Mouse (Mus musculus) ES-Bruce4 (cell line): ENCODE measurements around the gene Ropn1. TPM values are rescaled to one million over a fixed set of nuclear protein-coding genes. Genes with fewer than 3 reads are reported as not detected.
"Not testable (repeated sequence)": the region's sequence is repeated elsewhere in the genome, so short reads cannot be mapped to it uniquely, and the experiment has no call there.

Experiments used
- H3K27ac ChIP-seq: 2 replicates; pipeline ENCODE4 v1.5.1; 2012; ENCODE audit warnings: low read length, inconsistent platforms; ENCODE audit not compliant: insufficient read depth
- H3K27me3 ChIP-seq: 2 replicates; pipeline ENCODE4 v1.6.1; 2012; ENCODE audit warnings: mild to moderate bottlenecking, low read length, inconsistent platforms; ENCODE audit not compliant: control insufficient read depth, poor library complexity, insufficient read depth, severe bottlenecking
- H3K36me3 ChIP-seq: 2 replicates; pipeline ENCODE4 v1.6.1; 2012; ENCODE audit warnings: inconsistent platforms, mild to moderate bottlenecking, low read length, moderate library complexity; ENCODE audit not compliant: control insufficient read depth, poor library complexity, insufficient read depth, severe bottlenecking
- H3K4me1 ChIP-seq: one replicate; pipeline ENCODE4 v1.8.1; 2011; ENCODE audit warnings: low read length; ENCODE audit not compliant: control insufficient read depth, insufficient read depth
- H3K4me3 ChIP-seq: 2 replicates; pipeline ENCODE4 v1.5.1; 2011; ENCODE audit warnings: low read depth, mild to moderate bottlenecking, low read length
- H3K9ac ChIP-seq: 2 replicates; pipeline ENCODE4 v1.6.1; 2012; ENCODE audit warnings: low read depth, mild to moderate bottlenecking, inconsistent platforms; ENCODE audit not compliant: poor library complexity, severe bottlenecking
- H3K9me3 ChIP-seq: replicated peaks from 2 replicates; pipeline ENCODE4 v1.6.1; 2012; ENCODE audit warnings: mild to moderate bottlenecking, low read length, inconsistent platforms; ENCODE audit not compliant: control insufficient read depth, poor library complexity, insufficient read depth, severe bottlenecking
- CTCF ChIP-seq: IDR thresholded peaks from one replicate; pipeline ENCODE4 v1.8.1; 2011; ENCODE audit warnings: low read depth, low read length
- EP300 ChIP-seq: IDR thresholded peaks from 2 replicates; pipeline ENCODE4 v1.6.1; 2011; ENCODE audit warnings: low read depth, low read length; ENCODE audit not compliant: insufficient read depth
- POLR2A ChIP-seq: IDR thresholded peaks from one replicate; pipeline ENCODE4 v1.8.1; 2011; ENCODE audit warnings: low read length; ENCODE audit not compliant: insufficient read depth
- polyA plus RNA-seq: library from polyadenylated mRNA; stranded (reverse); fragments of >200 nt; gene quantifications from 2 replicates; pipeline ENCODE4 v1.2.4, GENCODE M21; 2011; ENCODE audit warnings: low read depth; ENCODE audit not compliant: missing spikeins, insufficient read depth, insufficient read length

Ropn1 gene
- polyA plus RNA-seq, 1 experiment: not detected

DNA sequence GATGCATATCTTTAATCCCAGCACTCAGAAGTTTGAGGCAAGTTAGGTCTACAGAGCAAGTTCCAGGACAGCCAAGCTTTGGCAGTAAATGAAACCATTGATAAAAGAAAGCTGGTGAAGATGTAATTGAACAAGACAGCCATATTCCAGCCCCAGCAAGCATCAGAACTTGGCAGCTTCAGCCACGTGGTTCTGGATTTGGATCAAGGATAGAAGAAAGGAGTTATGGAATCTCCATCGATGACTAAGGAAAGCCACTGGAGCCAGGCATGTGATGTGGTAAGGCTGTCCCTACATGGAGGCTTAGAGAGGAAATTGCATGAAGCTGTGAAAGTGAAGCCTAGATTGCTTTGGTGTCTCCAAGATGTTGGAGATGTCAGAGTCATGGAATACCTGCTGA lies 35.7 kb upstream of the Ropn1 start:
- H3K36me3 ChIP-seq: no peaks in the 10 kb centered on the region

DNA sequence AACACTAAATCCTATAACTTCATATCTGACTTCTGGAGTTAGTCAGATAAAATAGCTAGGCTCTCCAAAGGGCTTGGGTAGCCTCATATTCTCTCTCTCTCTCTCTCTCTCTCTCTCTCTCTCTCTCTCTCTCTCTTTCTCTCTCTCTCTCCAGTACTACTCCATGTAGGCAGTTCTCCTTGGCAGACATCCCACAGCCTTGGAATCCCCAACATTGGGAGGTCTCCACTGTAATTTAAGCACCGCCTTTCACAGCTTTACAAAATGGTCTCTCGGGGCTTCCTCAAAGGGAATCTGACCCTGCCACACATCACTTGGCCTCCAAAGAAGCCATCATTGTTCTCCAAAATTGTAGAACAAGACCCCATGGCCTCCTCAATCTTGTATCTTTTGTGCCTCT lies 22.1 kb upstream of the Ropn1 start:
- Histone ChIP-seq H3K4me3 (no peak overlapping the region), H3K9ac (no peak overlapping the region), H3K4me1 (no peaks in the 10 kb centered on the region), H3K36me3 (no peaks in the 10 kb centered on the region), H3K9me3 (no peaks in the 10 kb centered on the region), H3K27ac (no peak overlapping the region), H3K27me3 (no peaks in the 10 kb centered on the region)
- TF ChIP-seq CTCF (no peak), EP300 (no peak), POLR2A (no peak)

More for the DNA sequence above, 35.7 kb upstream of the Ropn1 start:
- no peak overlapping the region for H3K27ac ChIP-seq
- no peak overlapping the region for H3K9ac ChIP-seq
- no peaks in the 10 kb centered on the region for H3K4me1 ChIP-seq
- no peak overlapping the region for H3K4me3 ChIP-seq
- H3K9me3 ChIP-seq: no peaks in the 10 kb centered on the region; the same call in 1 of the 2 replicates
- no peaks in the 10 kb centered on the region for H3K27me3 ChIP-seq
- TF ChIP-seq CTCF: no peak
- TF ChIP-seq POLR2A: no peak
- no peak for TF ChIP-seq EP300

DNA sequence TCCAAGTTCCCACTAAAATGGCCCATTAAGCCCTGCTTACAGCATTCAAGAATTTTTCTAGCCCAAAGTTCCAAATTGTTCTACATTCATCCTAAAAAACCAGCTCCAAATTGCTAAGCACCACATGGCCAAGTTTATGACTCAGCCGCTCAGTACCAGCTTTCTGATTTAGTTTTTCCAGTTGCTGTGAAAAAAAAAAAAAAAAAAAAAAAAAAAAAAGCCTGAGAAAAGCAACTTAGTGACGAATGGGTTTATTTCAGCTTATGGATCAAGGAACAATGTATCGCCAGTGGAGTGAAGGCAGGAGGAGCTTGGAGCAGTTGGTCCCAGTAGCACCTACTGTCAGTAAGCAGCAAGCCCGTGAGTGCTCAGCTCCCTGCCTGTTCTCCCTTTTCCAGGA lies 21.3 kb upstream of the Ropn1 start:
- H3K4me3 ChIP-seq: no peak overlapping the region
- H3K36me3 ChIP-seq: no peaks in the 10 kb centered on the region
- H3K9ac ChIP-seq: no peak overlapping the region
- TF ChIP-seq EP300: no peak
- no peak for TF ChIP-seq CTCF
- TF ChIP-seq POLR2A: no peak
- no peaks in the 10 kb centered on the region for H3K4me1 ChIP-seq
- H3K27ac ChIP-seq: no peak overlapping the region
- H3K9me3 ChIP-seq: no peaks in the 10 kb centered on the region
- no peaks in the 10 kb centered on the region for H3K27me3 ChIP-seq

DNA sequence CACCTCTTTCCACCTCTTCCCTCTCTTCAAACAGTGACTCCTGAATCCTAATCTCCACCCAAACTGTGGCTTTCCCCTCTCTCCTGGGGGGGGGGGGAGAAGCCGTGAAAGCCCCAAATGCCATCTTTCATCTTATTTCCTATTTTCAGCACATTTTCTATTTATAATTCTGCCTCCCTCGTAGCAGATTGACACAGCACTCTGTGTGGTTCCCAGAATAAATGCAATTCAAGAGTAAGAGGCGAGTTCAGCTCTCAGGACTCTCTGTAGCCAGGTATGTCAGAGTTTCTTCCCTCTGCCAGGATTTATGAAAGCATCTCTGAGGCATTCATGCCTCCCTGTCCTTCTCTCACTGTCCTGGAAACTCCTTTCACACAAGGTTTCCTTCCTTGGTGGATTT lies 14.2 kb upstream of the Ropn1 start:
- no peaks in the 10 kb centered on the region for H3K4me1 ChIP-seq
- H3K27ac ChIP-seq: no peak overlapping the region
- TF ChIP-seq CTCF: no peak
- TF ChIP-seq EP300: no peak
- no peak for TF ChIP-seq POLR2A
- no peaks in the 10 kb centered on the region for H3K27me3 ChIP-seq
- no peaks in the 10 kb centered on the region for H3K36me3 ChIP-seq
- no peak overlapping the region for H3K4me3 ChIP-seq
- H3K9me3 ChIP-seq: no peaks in the 10 kb centered on the region
- no peak overlapping the region for H3K9ac ChIP-seq

DNA sequence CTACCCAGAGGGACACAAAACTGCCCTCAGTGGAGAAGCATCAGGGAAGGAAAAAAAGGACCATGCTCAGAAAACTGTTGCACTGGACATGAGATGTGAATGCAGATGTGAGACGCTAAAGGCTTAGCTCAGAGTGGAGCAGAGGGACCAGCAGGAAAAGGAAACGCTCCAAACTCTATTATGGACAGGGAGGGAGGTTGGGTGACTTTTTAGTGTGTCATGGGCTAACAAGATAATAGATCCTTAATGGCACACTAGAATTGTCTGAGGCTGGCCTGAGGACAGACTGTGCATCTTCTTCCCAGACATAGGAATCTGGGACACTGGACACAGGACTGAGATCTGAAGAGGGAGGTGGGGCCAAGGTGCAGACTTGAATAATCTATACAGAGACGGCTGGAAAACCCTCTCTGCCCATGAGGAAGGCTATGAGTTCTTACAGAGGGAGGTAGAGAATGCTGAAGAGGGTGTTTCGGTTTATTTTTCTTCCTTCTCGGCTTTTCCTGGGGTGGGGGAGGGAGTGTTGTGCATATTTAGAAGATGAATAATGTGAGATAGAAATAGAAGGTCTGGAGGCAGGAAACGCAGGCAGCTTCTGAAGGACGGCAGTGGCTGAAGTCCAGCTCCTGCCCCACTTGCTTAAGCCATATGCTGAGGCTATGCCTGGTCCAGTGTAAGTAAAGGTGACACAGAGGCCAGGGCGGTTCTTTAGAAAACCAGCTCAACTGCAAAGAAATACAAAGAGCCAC lies 6.0 kb upstream of the Ropn1 start:
- Histone ChIP-seq H3K9me3 (no peaks in the 10 kb centered on the region), H3K36me3 (no peaks in the 10 kb centered on the region), H3K27me3 (no peaks in the 10 kb centered on the region; the same call in 1 of the 2 replicates), H3K4me1 (no peaks in the 10 kb centered on the region), H3K27ac (no peak overlapping the region), H3K4me3 (no peak overlapping the region), H3K9ac (no peak overlapping the region)
- no peak for TF ChIP-seq EP300
- TF ChIP-seq POLR2A: no peak
- no peak for TF ChIP-seq CTCF

DNA sequence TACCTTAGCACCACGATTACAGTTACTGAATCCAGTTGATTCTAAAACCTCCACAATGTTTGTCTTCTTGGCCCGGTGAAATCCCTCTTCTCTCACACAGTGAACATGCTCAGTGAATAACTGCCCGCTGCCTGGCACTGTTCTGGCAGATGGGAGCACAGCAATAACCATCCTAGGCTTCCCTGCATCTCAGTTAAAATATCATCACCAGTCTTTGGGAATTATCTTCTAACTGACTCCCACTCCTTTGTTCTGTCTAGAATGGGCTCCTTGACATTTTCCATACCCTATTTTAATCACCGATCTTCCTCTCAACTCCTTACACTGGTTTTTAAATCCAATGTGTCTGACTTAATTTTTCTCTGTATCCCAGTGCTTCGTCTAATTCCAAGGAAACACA lies 3.3 kb downstream of the Ropn1 start:
- TF ChIP-seq EP300 (no peak), CTCF (no peak), POLR2A (no peak)
- no peak overlapping the region for H3K27ac ChIP-seq
- no peak overlapping the region for H3K4me3 ChIP-seq

DNA sequence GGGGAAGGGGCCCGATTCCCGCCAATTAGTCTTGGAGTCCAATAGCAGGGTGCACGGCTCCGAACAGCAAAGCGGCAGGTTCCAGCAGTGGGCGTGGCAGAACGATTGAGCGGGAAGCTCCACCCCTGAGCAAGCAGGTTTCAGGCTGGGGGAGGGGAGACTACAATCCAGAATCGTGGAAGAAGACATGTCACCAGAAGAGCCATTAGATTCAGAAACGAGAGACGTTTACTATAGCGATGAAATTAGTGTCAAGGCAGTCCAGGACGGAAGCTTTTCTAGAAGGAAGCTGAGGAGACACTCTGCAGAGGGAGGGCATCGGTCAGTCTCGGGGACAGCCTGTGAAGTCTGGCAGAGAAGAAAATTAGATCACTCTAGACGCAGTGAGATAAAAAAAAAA lies 7.8 kb downstream of the Ropn1 start:
- H3K27ac ChIP-seq, H3K36me3 ChIP-seq, H3K27me3 ChIP-seq, H3K9me3 ChIP-seq, H3K4me1 ChIP-seq: not testable (repeated sequence)
- Histone ChIP-seq H3K4me3 (peak overlapping the region; percentile 42; the same call in 1 of the 2 replicates), H3K9ac (0 out of 2 replicates have a peak overlapping the region, but pooled peaks have one; percentile 56)

More for the DNA sequence above, 3.3 kb downstream of the Ropn1 start:
- H3K9me3 ChIP-seq: no peaks in the 10 kb centered on the region
- peaks cover 1% of the 10 kb centered on the region for H3K4me1 ChIP-seq
- no peaks in the 10 kb centered on the region; the same call in 1 of the 2 replicates for H3K27me3 ChIP-seq
- H3K9ac ChIP-seq: no peak overlapping the region
- H3K36me3 ChIP-seq: no peaks in the 10 kb centered on the region
